Mouse (Mus musculus) small intestine, adult 2 months (tissue): ENCODE measurements around the gene Podxl2.

Experiments
- CTCF ChIP-seq: fragments of 200-500 bp; IDR thresholded peaks from 2 replicates; pipeline ENCODE4 v1.5.1; 2012; ENCODE audit warnings: low read depth, mild to moderate bottlenecking, control low read depth, inconsistent platforms, low read length, moderate library complexity, mixed read lengths; ENCODE audit not compliant: insufficient replicate concordance, insufficient read length; ENCODE audit errors: extremely low read depth
- POLR2A ChIP-seq: fragments of 200-500 bp; IDR thresholded peaks from 2 replicates; pipeline ENCODE4 v1.6.1; 2012; ENCODE audit warnings: low read depth, mild to moderate bottlenecking, control low read depth, inconsistent platforms, low read length, moderate library complexity

DNA sequence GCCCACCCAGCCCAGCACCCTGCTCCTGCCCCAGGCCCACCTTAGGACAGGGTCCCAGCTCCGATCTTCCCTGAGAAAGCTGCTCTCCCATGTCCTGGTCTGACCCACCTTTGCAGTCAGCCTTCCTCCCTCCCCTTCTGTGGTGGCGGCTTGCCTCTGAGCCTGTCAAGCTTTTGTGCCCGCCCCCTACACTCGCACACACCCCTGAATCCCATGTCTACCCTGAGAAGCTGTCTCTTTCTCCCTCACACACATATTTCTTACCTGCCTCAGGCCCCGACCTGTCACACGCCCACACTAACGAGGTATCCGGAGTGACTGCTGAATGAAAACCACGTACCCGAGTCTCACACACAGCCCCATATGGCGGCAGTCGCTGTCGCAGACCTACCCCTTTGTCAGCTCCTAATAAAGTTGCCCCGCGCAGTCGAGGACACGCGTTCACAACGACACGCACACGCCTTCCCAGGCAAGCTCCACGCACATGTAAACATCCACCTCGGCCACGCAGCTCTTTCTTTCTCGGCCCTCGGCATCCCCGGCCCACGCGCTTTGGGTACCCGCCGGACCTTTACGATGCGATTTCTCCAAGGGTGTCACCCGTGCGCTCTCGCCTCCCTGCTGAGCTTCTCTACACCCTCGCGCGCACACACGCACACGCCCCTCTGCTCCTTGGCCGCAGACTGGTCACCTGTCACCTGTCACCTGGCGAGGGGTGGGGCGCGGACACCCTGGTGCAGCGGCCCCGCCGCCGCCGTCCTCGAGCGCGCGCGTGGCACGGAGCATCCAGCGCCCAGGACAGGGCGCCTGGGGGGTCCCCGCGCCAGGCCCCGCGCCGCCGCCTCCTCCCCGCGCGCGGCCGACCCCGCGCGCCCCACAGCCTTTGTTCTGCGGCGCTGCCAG, 628 bp downstream of the Podxl2 start:
- TF ChIP-seq POLR2A (no peak), CTCF (no peak)
